Mouse (Mus musculus) c-Kit-positive CD71-positive TER-119-negative erythroid progenitor cells, embryonic 14.5 days (primary cell): ENCODE measurements around the gene Olfr785.
"Not testable (repeated sequence)": the region's sequence is repeated elsewhere in the genome, so short reads cannot be mapped to it uniquely, and the experiment has no call there.

Experiments used
- DNase-seq: peaks from one replicate; pipeline ENCODE4 v3.0.0-alpha.2; 2013; ENCODE audit warnings: low read depth

The Olfr785 gene

DNA sequence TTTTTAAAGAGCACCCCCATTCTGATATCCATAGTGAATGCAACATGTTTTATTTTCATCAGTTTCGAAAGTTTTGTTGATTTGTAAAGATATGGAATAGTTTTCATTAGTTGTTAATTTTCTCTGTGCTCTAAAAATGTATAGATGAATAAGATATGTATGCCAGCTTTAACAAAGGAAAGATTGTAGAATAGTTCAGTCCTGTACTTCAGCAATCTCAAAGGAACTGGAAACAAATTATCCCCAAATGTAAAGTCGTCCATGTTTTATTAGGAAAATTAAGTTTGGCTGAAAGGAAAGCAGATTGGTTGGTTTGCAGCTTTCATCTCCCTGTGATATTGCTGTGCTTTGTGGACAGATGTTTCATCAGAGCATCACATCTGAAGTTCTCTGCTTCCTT is at the start of gene Olfr785:
TSS of gene Olfr785 (plus strand) at position 301 of the 400 bp plus-strand sequence.
- DNase-seq = no peak

- not testable (repeated sequence) for DNase-seq
Observed at GRCm38 (mm10) chr10:129356496-129356895, 48.7 kb upstream of the Olfr785 start.

GRCm38 (mm10) chr10:129357307-129357706 is 47.9 kb upstream of the Olfr785 start:
- no peak for DNase-seq

DNA sequence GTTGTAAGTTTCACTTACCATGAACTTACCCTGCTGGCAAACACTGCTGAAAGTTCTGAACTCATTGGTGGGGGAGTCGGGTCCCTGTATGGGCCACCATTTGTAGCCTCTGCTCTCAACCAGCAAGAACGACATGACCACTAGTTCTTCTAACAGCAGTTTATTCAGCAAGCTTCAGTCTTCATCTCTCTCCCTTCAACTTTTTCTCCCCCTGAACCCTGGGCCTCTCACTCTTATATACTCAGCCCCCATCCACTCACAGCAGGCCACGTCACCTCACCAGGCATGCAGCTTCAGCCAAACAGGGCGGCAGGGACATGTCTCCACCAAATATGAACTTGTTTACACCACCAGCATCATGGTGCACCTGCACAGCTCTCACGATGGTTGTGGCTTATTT is 31.2 kb upstream of the Olfr785 start:
- DNase-seq = not testable (repeated sequence)

DNA sequence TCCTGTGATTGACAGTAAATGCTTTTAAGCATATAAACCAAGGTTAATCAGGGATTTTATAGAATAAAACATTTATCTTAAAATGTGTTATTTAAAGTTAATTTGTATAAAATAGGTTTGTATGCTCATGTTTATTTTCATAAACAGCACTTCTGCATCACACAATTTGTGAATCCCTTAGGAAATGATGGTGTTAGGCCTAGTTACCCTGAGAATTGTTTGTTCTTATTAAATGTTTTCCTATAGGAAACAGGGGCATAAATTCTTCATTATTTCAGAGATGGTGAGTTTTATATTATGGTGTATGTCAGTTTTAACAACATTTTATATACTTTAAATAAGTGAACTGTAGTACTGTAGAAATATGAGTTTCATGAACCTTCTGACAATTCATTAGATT is 21.4 kb upstream of the Olfr785 start, which contains the start of gene Olfr784:
TSS of gene Olfr784 (plus strand) at position 301 of the 400 bp plus-strand sequence.
- DNase-seq = no peak

DNA sequence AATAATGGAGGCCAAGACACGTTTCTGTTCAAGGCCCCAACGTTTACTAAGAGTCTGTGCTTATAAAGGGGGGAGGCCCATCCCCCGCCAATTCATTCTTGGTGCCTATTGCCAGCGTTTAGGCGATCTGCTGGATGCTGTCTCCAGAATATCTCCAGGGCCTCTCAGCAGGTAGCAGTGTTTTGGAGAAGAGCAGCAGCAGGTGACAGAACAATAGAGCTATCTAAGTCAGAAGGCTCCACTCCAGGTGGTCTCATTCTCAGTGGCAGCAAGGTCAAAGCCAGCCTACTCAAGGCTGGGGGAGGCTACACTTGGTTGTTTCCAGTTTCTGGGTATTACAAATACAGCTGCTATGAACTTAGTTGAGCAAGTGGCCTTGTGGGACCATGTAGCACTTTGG is 4.3 kb upstream of the Olfr785 start:
- DNase-seq = no peak

DNA sequence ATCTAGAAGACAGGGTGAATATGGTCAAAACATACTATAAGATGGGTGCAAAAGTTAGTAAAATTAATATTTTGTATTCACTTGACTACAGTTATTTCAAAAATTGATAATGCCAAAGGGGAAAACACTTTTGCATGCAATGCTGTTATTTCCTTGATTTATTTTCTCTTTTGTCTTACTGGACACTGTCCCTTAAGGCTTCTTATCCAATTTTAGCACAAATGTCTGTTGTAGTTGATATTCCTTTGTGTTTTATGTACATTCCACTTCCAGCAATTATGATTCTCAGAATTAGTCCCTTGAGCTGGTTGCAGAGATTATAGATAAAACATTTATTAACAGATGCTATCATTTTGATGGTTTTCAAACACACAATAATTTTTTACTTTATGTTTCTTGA is 21.8 kb downstream of the Olfr785 start, which contains the start of gene Olfr786:
TSS of gene Olfr786 (plus strand) at position 301 of the 400 bp plus-strand sequence.
- no peak for DNase-seq
